Mouse (Mus musculus) kidney, adult 10 weeks (tissue): Measurements from ENCODE around the gene Zfp966. TPM values are rescaled to one million over a fixed set of nuclear protein-coding genes. Genes with fewer than 3 reads are reported as not detected.

ENCODE experiments used
- polyA plus RNA-seq: library from polyadenylated mRNA; stranded (reverse); fragments of 350-450 nt; fragmentation: Illumina TruSeq; extraction: RNeasy Lipid Tissue Mini Kit (QIAGEN cat#74804); gene quantifications from one replicate; pipeline ENCODE4 v1.2.3, GENCODE M21; 2014; ENCODE audit warnings: low read depth, low replicate concordance

Zfp966 gene
- 37.4 TPM for polyA plus RNA-seq

GRCm38 (mm10) chr2:175931000-175931399, at the start of gene Zfp966:
Gene Zfp966 (minus strand): TSS chr2:175931100.

GRCm38 (mm10) chr2:175965031-175965430, 34.1 kb upstream of the Zfp966 start, which contains the start of gene Gm2026:
Gene Gm2026 (plus strand): TSS chr2:175965331.

GRCm38 (mm10) chr2:175869024-175869423, 61.9 kb downstream of the Zfp966 start, which contains the start of gene Gm6710:
Gene Gm6710 (plus strand): TSS chr2:175869219.

Other genes with a start within 250 kb of the Zfp966 start
- not detected for gene Zfp969, start 227.5 kb downstream of the Zfp966 start, polyA plus RNA-seq
- gene Gm2007, start 189.6 kb downstream of the Zfp966 start, polyA plus RNA-seq: 0.93 TPM
- gene Gm14288, start 130.0 kb downstream of the Zfp966 start, polyA plus RNA-seq: 15.6 TPM
- gene Gm6710, start 61.9 kb downstream of the Zfp966 start, polyA plus RNA-seq: 31.1 TPM
- gene Gm2026, start 34.2 kb upstream of the Zfp966 start, polyA plus RNA-seq: 33.1 TPM
- gene Gm2004, start 218.7 kb upstream of the Zfp966 start, polyA plus RNA-seq: 10.8 TPM